Mouse (Mus musculus): ENCODE results near the gene Vps50. TPM values are rescaled to one million over a fixed set of nuclear protein-coding genes. Genes with fewer than 3 reads are reported as not detected.
A peak's percentile ranks its signal among the peaks of the same experiment; 100 is the strongest.
"Not testable (repeated sequence)": the region's sequence is repeated elsewhere in the genome, so short reads cannot be mapped to it uniquely, and the experiment has no call there.

Gene Vps50
- polyA plus RNA-seq, 1 experiment from 2014 or later: 31.2 TPM

- no peaks in the 10 kb centered on the region for H3K9me3 ChIP-seq (ENCODE audit: low read depth, low read length)
- TF ChIP-seq CTCF (IDR thresholded peaks at IDR 0.05; ENCODE audit: low read depth): no peak
- no peak for DNase-seq
- H3K4me3 ChIP-seq (ENCODE audit: low read depth, low read length): no peak overlapping the region
- H3K4me2 ChIP-seq: no peak overlapping the region
- H3K27ac ChIP-seq (ENCODE audit: low read depth): no peak overlapping the region
- H3K27me3 ChIP-seq (ENCODE audit: insufficient read depth, low read length): no peaks in the 10 kb centered on the region
- H3K4me1 ChIP-seq (ENCODE audit: insufficient read depth): no peaks in the 10 kb centered on the region
- no peak for ATAC-seq (ENCODE audit: insufficient read depth)
- peaks cover 25% of the 10 kb centered on the region for H3K36me3 ChIP-seq (ENCODE audit: insufficient read depth)
- WGBS: 71% methylated on average over 2 of the region's 2 CpGs
- no peak overlapping the region for H3K9ac ChIP-seq
Observed at GRCm38 (mm10) chr6:3572221-3572815, 74.1 kb downstream of the Vps50 start.

GRCm38 (mm10) chr6:3573787-3574186 is 75.6 kb downstream of the Vps50 start:
- ATAC-seq (ENCODE audit: insufficient read depth) (no peak), DNase-seq (no peak)
- H3K9me3 ChIP-seq (ENCODE audit: low read depth, low read length): no peaks in the 10 kb centered on the region
- no peak overlapping the region for H3K4me2 ChIP-seq
- no peak overlapping the region for H3K9ac ChIP-seq
- no peaks in the 10 kb centered on the region for H3K4me1 ChIP-seq (ENCODE audit: insufficient read depth)
- H3K4me3 ChIP-seq (ENCODE audit: low read depth, low read length): no peak overlapping the region
- H3K36me3 ChIP-seq (ENCODE audit: insufficient read depth): peaks cover 25% of the 10 kb centered on the region
- no peaks in the 10 kb centered on the region for H3K27me3 ChIP-seq (ENCODE audit: insufficient read depth, low read length)
- TF ChIP-seq CTCF (IDR thresholded peaks at IDR 0.05; ENCODE audit: low read depth): no peak
- WGBS: 92% methylated on average over 8 of the region's 8 CpGs
- H3K27ac ChIP-seq (ENCODE audit: low read depth): no peak overlapping the region

GRCm38 (mm10) chr6:3585402-3585801 is 87.2 kb downstream of the Vps50 start:
- no peaks in the 10 kb centered on the region for H3K4me1 ChIP-seq (ENCODE audit: insufficient read depth)
- H3K27me3 ChIP-seq (ENCODE audit: insufficient read depth, low read length): no peaks in the 10 kb centered on the region
- no peak overlapping the region for H3K4me2 ChIP-seq
- no peak for DNase-seq
- H3K36me3 ChIP-seq (ENCODE audit: insufficient read depth): 0 out of 2 replicates have a peak, but pooled peaks cover 3% of the 10 kb centered on the region
- H3K4me3 ChIP-seq (ENCODE audit: low read depth, low read length): no peak overlapping the region
- no peak for ATAC-seq (ENCODE audit: insufficient read depth)
- TF ChIP-seq CTCF (IDR thresholded peaks at IDR 0.05; ENCODE audit: low read depth): no peak
- H3K9me3 ChIP-seq (ENCODE audit: low read depth, low read length): no peaks in the 10 kb centered on the region
- 58% methylated on average over 1 of the region's 1 CpGs for WGBS
- no peak overlapping the region for H3K9ac ChIP-seq
- no peak overlapping the region for H3K27ac ChIP-seq (ENCODE audit: low read depth)

GRCm38 (mm10) chr6:3590289-3590904 is 92.2 kb downstream of the Vps50 start:
- Histone ChIP-seq H3K4me1 (ENCODE audit: insufficient read depth) (no peaks in the 10 kb centered on the region), H3K27ac (ENCODE audit: low read depth) (no peak overlapping the region), H3K9me3 (ENCODE audit: low read depth, low read length) (no peaks in the 10 kb centered on the region), H3K4me3 (ENCODE audit: low read depth, low read length) (no peak overlapping the region), H3K36me3 (ENCODE audit: insufficient read depth) (0 out of 2 replicates have a peak, but pooled peaks cover 5% of the 10 kb centered on the region), H3K4me2 (no peak overlapping the region), H3K27me3 (ENCODE audit: insufficient read depth, low read length) (no peaks in the 10 kb centered on the region), H3K9ac (no peak overlapping the region)
- ATAC-seq (ENCODE audit: insufficient read depth): no peak
- WGBS: 71% methylated on average over 3 of the region's 3 CpGs
- no peak for DNase-seq
- no peak for TF ChIP-seq CTCF (IDR thresholded peaks at IDR 0.05; ENCODE audit: low read depth)

- H3K4me1 ChIP-seq (ENCODE audit: insufficient read depth): no peaks in the 10 kb centered on the region
- no peak for DNase-seq
- no peak for TF ChIP-seq CTCF (IDR thresholded peaks at IDR 0.05; ENCODE audit: low read depth)
- H3K9ac ChIP-seq: no peak overlapping the region
- WGBS: 74% methylated on average over 1 of the region's 1 CpGs
- no peak overlapping the region for H3K27ac ChIP-seq (ENCODE audit: low read depth)
- H3K4me2 ChIP-seq: no peak overlapping the region
- no peaks in the 10 kb centered on the region for H3K27me3 ChIP-seq (ENCODE audit: insufficient read depth, low read length)
- ATAC-seq (ENCODE audit: insufficient read depth): no peak
- no peak overlapping the region for H3K4me3 ChIP-seq (ENCODE audit: low read depth, low read length)
- 0 out of 2 replicates have a peak, but pooled peaks cover 4% of the 10 kb centered on the region for H3K36me3 ChIP-seq (ENCODE audit: insufficient read depth)
- no peaks in the 10 kb centered on the region for H3K9me3 ChIP-seq (ENCODE audit: low read depth, low read length)
Observed at GRCm38 (mm10) chr6:3594246-3594645, 96.1 kb downstream of the Vps50 start.

GRCm38 (mm10) chr6:3612827-3613226 is 114.6 kb downstream of the Vps50 start:
- WGBS: 87% methylated on average over 2 of the region's 2 CpGs

GRCm38 (mm10) chr6:3620428-3621387 is 122.5 kb downstream of the Vps50 start:
- not testable (repeated sequence) for H3K27me3 ChIP-seq (ENCODE audit: insufficient read depth, low read length); H3K36me3 ChIP-seq (ENCODE audit: insufficient read depth); H3K4me1 ChIP-seq (ENCODE audit: insufficient read depth); H3K27ac ChIP-seq (ENCODE audit: low read depth); H3K9ac ChIP-seq; H3K9me3 ChIP-seq (ENCODE audit: low read depth, low read length); H3K4me3 ChIP-seq (ENCODE audit: low read depth, low read length)
- 49% methylated on average over 11 of the region's 13 CpGs for WGBS
- ATAC-seq (ENCODE audit: insufficient read depth): peak; percentile 83
- TF ChIP-seq CTCF (IDR thresholded peaks at IDR 0.05; ENCODE audit: low read depth): peak; percentile 60
- DNase-seq: peak; percentile 54
- peak overlapping the region; percentile 45 for H3K4me2 ChIP-seq

More at GRCm38 (mm10) chr6:3612827-3613226, 114.6 kb downstream of the Vps50 start:
- Histone ChIP-seq H3K27me3 (ENCODE audit: insufficient read depth, low read length) (no peaks in the 10 kb centered on the region), H3K9ac (no peak overlapping the region), H3K36me3 (ENCODE audit: insufficient read depth) (no peaks in the 10 kb centered on the region), H3K4me3 (ENCODE audit: low read depth, low read length) (no peak overlapping the region), H3K9me3 (ENCODE audit: low read depth, low read length) (no peaks in the 10 kb centered on the region), H3K4me1 (ENCODE audit: insufficient read depth) (no peaks in the 10 kb centered on the region), H3K4me2 (no peak overlapping the region), H3K27ac (ENCODE audit: low read depth) (no peak overlapping the region)
- no peak for TF ChIP-seq CTCF (IDR thresholded peaks at IDR 0.05; ENCODE audit: low read depth)
- ATAC-seq (ENCODE audit: insufficient read depth) (no peak), DNase-seq (no peak)

Other genes starting within 250 kb of the Vps50 start
- 4.6 and 5.6 TPM in 2 replicates for gene Samd9l, start 98.8 kb upstream of the Vps50 start, polyA plus RNA-seq (2014; fragmentation: Nextera tagmentation; extraction: Ambion mirVana)
- gene Hepacam2, start 84 bp upstream of the Vps50 start, polyA plus RNA-seq (2014; fragmentation: Nextera tagmentation; extraction: Ambion mirVana): 0.26 and 0.39 TPM in 2 replicates

Measured in lung, embryonic 14.5 days (tissue).